Mouse (Mus musculus) heart, postnatal 0 days (tissue): ENCODE measurements around the gene Syngr1.

Experiments
- CTCF ChIP-seq: IDR thresholded peaks from 2 replicates; pipeline ENCODE4 v1.5.1; 2016; ENCODE audit warnings: antibody characterized with exemption, control low read depth, low read depth
- EP300 ChIP-seq: IDR thresholded peaks from 2 replicates; pipeline ENCODE4 v1.6.1; 2016; ENCODE audit warnings: antibody characterized with exemption, low read depth

DNA sequence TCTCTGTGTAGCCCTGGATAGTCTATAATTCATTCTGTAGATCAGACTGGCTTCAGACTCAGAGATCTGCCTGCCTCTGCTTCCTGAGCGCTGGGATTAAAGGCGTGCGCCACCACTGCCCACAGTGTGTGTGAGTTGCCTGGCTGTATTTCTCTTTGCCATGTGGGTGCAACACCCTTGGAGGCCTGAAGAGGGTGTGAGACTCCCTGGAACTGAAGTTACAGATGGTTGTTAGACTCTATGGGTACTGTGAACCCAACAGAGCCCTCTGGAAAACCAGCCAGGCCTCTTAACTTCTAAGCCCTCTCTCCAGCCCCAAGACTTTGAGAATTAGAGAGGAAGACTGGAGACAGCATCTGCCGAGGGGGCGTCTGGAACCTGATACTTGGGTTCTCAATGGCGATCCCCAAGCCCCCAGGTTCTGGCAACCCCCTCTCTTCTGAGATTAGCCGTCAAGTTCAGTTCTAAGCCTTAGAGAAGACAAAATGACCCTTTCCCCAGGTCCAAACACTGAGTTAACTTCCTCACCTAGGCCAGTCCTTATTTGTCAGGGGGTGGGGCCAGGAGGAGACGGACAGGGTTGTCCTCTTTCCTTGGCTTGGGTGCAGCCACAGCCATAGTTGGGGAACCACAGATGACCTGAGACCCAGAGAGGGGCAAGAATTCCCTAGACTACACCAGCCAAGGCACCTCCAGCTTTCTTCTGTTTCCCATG, 30.6 kb upstream of the Syngr1 start:
- TF ChIP-seq EP300 = no peak
- TF ChIP-seq CTCF = no peak
